Mouse (Mus musculus) stomach, embryonic 16.5 days (tissue): ENCODE results near the gene Zfp385b. TPM values are rescaled to one million over a fixed set of nuclear protein-coding genes. Genes with fewer than 3 reads are reported as not detected.
"Not testable (repeated sequence)": the region's sequence is repeated elsewhere in the genome, so short reads cannot be mapped to it uniquely, and the experiment has no call there.

Experiments used
- ATAC-seq: fragments of 200-750 bp; cut with Nextera tagmentation; 2 replicates; pipeline ENCODE4 v1.8.0; 2017; ENCODE audit warnings: moderate number of reproducible peaks, moderate TSS enrichment; ENCODE audit not compliant: insufficient read depth, low FRiP score
- H3K27ac ChIP-seq: fragments of 300-500 bp; sonication (generic); 2 replicates; pipeline ENCODE4 v1.5.1; 2014; ENCODE audit warnings: low read length
- H3K27me3 ChIP-seq: fragments of 300-500 bp; sonication (generic); 2 replicates; pipeline ENCODE4 v1.6.1; 2014; ENCODE audit warnings: low read length, control low read depth, mixed read lengths; ENCODE audit not compliant: control insufficient read depth, insufficient read depth
- H3K36me3 ChIP-seq: fragments of 300-500 bp; sonication (generic); 2 replicates; pipeline ENCODE4 v1.6.1; 2014; ENCODE audit warnings: low read length; ENCODE audit not compliant: control insufficient read depth, insufficient read depth
- H3K4me1 ChIP-seq: fragments of 300-500 bp; sonication (generic); 2 replicates; pipeline ENCODE4 v1.6.1; 2014; ENCODE audit warnings: low read length, control low read depth, mixed read lengths; ENCODE audit not compliant: control insufficient read depth, insufficient read depth
- H3K4me2 ChIP-seq: fragments of 300-500 bp; sonication (generic); 2 replicates; pipeline ENCODE4 v1.6.1; 2014; ENCODE audit warnings: low read depth, low read length, mixed read lengths
- H3K4me3 ChIP-seq: fragments of 300-500 bp; sonication (generic); replicated peaks from 2 replicates; pipeline ENCODE4 v1.5.1; 2014; ENCODE audit warnings: mild to moderate bottlenecking, low read length
- H3K9ac ChIP-seq: fragments of 300-500 bp; sonication (generic); 2 replicates; pipeline ENCODE4 v1.6.1; 2014; ENCODE audit warnings: low read length
- H3K9me3 ChIP-seq: fragments of 300-500 bp; sonication (generic); replicated peaks from 2 replicates; pipeline ENCODE4 v1.6.1; 2016; ENCODE audit warnings: low read length, control low read depth; ENCODE audit not compliant: control insufficient read depth
- WGBS: fragments of 180-500 bp; shearing (Covaris S2); extraction: QIAGEN DNeasy Blood & Tissue Kit; methylation state at CpG from one replicate; pipeline ENCODE4 v1.1.7; 2014; 5-methylcytosine and 5-hydroxymethylcytosine counted together
- polyA plus RNA-seq: library from polyadenylated mRNA; unstranded; fragments of >200 nt; fragmentation: Nextera tagmentation; extraction: Ambion mirVana; gene quantifications from 2 replicates; pipeline ENCODE4 v1.2.1, GENCODE M21; 2015

The Zfp385b gene
- polyA plus RNA-seq, 1 experiment from 2014 or later, result 5.6 TPM

GRCm38 (mm10) chr2:77453786-77454185 lies 365.7 kb downstream of the Zfp385b start:
- Histone ChIP-seq H3K9ac (no peak overlapping the region), H3K9me3 (no peaks in the 10 kb centered on the region), H3K36me3 (no peaks in the 10 kb centered on the region), H3K27ac (no peak overlapping the region), H3K4me2 (no peak overlapping the region), H3K27me3 (no peaks in the 10 kb centered on the region), H3K4me3 (no peak overlapping the region), H3K4me1 (no peaks in the 10 kb centered on the region)
- ATAC-seq, result no peak
- WGBS, result 56% methylated on average over 3 of the region's 3 CpGs

DNA sequence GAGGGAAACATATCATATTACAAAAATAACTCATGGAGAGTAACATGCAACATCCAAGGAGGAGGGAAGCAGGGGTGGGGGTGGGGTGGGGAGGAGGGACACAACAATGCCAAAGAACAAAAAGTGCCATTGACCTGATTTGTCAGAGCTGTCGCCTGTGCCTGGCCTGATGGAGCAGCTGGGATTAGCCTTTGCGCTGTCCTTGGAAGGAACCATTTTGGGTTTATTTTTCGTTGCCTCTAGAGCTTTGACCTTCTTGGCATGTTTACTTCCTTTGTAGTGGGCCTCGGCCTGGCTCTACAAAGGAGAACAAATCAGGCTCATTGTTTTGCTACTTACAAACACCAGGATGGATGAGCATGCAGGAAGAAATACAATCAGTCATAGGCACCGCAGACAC lies 369.4 kb downstream of the Zfp385b start:
- not testable (repeated sequence) for H3K27ac ChIP-seq, H3K4me3 ChIP-seq, H3K9ac ChIP-seq, H3K4me2 ChIP-seq, H3K9me3 ChIP-seq, H3K36me3 ChIP-seq, H3K27me3 ChIP-seq, H3K4me1 ChIP-seq, ATAC-seq
- 39% methylated on average over 5 of the region's 5 CpGs for WGBS

- H3K4me3 ChIP-seq, result no peak overlapping the region
- WGBS, result 30% methylated on average over 8 of the region's 8 CpGs
- H3K27me3 ChIP-seq, result no peaks in the 10 kb centered on the region
Measured at GRCm38 (mm10) chr2:77448951-77449480, 370.4 kb downstream of the Zfp385b start.

DNA sequence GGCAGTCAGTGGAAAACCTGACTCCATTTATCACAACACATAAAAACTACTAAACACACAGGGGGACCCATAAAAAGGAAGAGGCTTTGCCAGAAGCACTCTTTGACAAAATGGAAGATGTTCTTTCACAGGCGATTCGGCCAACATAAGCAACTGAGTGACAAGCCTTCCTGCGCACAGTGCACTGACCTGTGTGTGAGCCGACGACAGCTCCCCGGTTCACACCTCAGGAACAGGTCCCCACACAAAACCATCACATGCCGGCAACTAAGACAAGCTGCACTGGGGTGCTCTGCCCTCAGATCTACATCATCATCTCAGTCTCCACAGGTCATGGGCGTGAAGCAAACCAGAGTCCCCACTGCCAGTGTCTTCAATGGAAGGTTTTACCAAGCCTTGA lies 375.2 kb downstream of the Zfp385b start:
- WGBS, result 92% methylated on average over 8 of the region's 8 CpGs
- Histone ChIP-seq H3K4me2 (no peak overlapping the region), H3K4me1 (no peaks in the 10 kb centered on the region), H3K27ac (no peak overlapping the region), H3K9ac (no peak overlapping the region), H3K9me3 (no peaks in the 10 kb centered on the region), H3K36me3 (no peaks in the 10 kb centered on the region), H3K4me3 (no peak overlapping the region), H3K27me3 (no peaks in the 10 kb centered on the region)
- ATAC-seq, result no peak

More at GRCm38 (mm10) chr2:77448951-77449480, 370.4 kb downstream of the Zfp385b start:
- Histone ChIP-seq H3K9ac (no peak overlapping the region), H3K4me2 (no peak overlapping the region), H3K9me3 (no peaks in the 10 kb centered on the region), H3K27ac (no peak overlapping the region), H3K4me1 (no peaks in the 10 kb centered on the region), H3K36me3 (no peaks in the 10 kb centered on the region)
- ATAC-seq, result no peak

DNA sequence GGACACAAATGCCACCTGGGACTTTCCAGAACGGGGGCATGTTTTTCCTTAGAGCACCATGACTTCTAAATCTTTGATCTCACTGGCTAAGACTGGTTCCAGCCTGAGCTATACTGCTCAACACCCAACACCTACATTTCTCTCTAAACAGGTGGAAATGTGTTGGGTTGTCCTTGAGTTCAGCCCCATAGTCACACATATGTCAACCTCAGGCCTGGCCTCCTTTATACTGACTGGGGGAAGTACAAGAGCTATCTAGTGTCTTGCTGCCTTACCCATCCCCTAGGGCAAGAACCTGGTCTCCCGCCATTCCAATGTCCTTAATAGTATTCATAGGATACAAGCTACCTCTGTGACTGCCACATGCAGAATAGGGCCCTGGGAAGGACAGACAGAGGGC lies 378.8 kb downstream of the Zfp385b start:
- H3K27me3 ChIP-seq, result no peaks in the 10 kb centered on the region
- H3K36me3 ChIP-seq, result no peaks in the 10 kb centered on the region
- no peaks in the 10 kb centered on the region for H3K4me1 ChIP-seq
- ATAC-seq, result no peak
- H3K27ac ChIP-seq, result no peak overlapping the region
- H3K9me3 ChIP-seq, result no peaks in the 10 kb centered on the region
- 76% methylated on average over 2 of the region's 2 CpGs for WGBS
- H3K4me2 ChIP-seq, result no peak overlapping the region
- H3K9ac ChIP-seq, result no peak overlapping the region
- H3K4me3 ChIP-seq, result no peak overlapping the region

GRCm38 (mm10) chr2:77436241-77436759 lies 383.1 kb downstream of the Zfp385b start:
- WGBS, result 73% methylated on average over 9 of the region's 9 CpGs

GRCm38 (mm10) chr2:77419476-77419875 lies 400.0 kb downstream of the Zfp385b start:
- Histone ChIP-seq H3K27me3 (no peaks in the 10 kb centered on the region), H3K4me2 (no peak overlapping the region), H3K4me3 (no peak overlapping the region), H3K9ac (no peak overlapping the region), H3K4me1 (no peaks in the 10 kb centered on the region), H3K9me3 (no peaks in the 10 kb centered on the region), H3K27ac (no peak overlapping the region), H3K36me3 (no peaks in the 10 kb centered on the region)
- ATAC-seq, result no peak
- 61% methylated on average over 10 of the region's 10 CpGs for WGBS

More at GRCm38 (mm10) chr2:77436241-77436759, 383.1 kb downstream of the Zfp385b start:
- Histone ChIP-seq H3K4me3 (no peak overlapping the region), H3K9ac (no peak overlapping the region), H3K27me3 (no peaks in the 10 kb centered on the region), H3K9me3 (no peaks in the 10 kb centered on the region), H3K27ac (no peak overlapping the region), H3K36me3 (no peaks in the 10 kb centered on the region), H3K4me2 (no peak overlapping the region), H3K4me1 (no peaks in the 10 kb centered on the region)
- ATAC-seq, result no peak

- Histone ChIP-seq H3K36me3 (no peaks in the 10 kb centered on the region), H3K27me3 (no peaks in the 10 kb centered on the region), H3K9ac (no peak overlapping the region), H3K27ac (no peak overlapping the region), H3K4me3 (no peak overlapping the region), H3K4me2 (no peak overlapping the region), H3K9me3 (no peaks in the 10 kb centered on the region), H3K4me1 (no peaks in the 10 kb centered on the region)
- ATAC-seq, result no peak
- WGBS, result 61% methylated on average over 5 of the region's 5 CpGs
Measured at GRCm38 (mm10) chr2:77418078-77418477, 401.4 kb downstream of the Zfp385b start.

GRCm38 (mm10) chr2:77412171-77412570 lies 407.3 kb downstream of the Zfp385b start:
- Histone ChIP-seq H3K4me1 (no peaks in the 10 kb centered on the region), H3K4me3 (no peak overlapping the region), H3K4me2 (no peak overlapping the region), H3K36me3 (no peaks in the 10 kb centered on the region), H3K9ac (no peak overlapping the region), H3K9me3 (no peaks in the 10 kb centered on the region), H3K27ac (no peak overlapping the region), H3K27me3 (no peaks in the 10 kb centered on the region)
- no peak for ATAC-seq
- 88% methylated on average over 9 of the region's 9 CpGs for WGBS
